Mouse (Mus musculus) CD8-positive naive resting alpha-beta T cell, adult 57 days (primary cell): ENCODE measurements around the gene Dmpk. TPM values are rescaled to one million over a fixed set of nuclear protein-coding genes. Genes with fewer than 3 reads are reported as not detected.

Experiments used
- total RNA-seq: library from RNA; stranded (reverse); gene quantifications from one replicate; pipeline ENCODE4 v1.2.4, GENCODE M21; 2023

Dmpk gene
- 1.5 TPM for total RNA-seq

DNA sequence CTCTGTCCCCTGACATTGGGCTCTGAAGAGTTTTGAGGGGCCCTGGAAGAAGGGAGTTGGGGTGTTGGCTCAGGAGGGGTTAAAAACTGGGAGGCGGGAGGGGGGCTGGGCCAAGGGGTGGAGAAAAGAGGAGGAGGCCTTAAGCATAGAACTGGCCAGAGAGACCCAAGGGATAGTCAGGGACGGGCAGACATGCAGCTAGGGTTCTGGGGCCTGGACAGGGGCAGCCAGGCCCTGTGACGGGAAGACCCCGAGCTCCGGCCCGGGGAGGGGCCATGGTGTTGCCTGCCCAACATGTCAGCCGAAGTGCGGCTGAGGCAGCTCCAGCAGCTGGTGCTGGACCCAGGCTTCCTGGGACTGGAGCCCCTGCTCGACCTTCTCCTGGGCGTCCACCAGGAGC, at the start of gene Dmpk:
Dmpk (plus strand) TSS at position 149 of the 400 bp plus-strand sequence.

DNA sequence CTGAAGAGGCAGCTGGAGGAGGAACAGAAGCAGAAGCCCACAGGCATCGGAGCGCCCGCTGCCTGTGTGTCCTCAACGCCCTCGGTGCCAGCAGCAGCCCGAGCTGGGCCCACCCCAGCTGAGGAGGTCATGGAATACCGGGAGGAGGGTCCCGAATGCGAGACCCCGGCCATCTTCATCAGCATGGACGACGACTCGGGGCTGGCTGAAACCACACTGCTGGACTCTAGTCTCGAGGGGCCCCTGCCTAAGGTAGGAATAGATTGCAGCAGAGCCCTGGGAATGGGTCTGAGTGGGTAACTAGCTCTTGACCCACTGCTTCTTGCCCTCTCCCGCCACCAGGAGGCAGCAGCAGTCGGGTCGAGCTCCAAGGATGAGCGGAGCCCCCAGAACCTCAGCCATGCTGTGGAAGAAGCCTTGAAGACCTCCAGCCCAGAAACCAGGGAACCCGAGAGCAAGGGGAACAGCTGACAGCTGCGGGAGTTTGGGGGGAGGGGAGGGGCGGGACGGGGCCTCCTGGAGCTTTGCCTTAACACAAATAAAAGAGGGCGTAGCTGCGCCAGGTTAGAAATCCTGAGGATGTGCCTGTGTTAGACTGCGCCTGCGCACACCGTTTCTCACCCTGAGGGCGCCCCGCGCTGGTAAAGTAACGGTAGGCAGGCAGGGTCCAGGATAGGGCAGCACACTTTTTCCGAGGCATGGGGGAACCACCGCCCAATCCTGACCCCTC, 29.4 kb upstream of the Dmpk start, which contains the start of gene Rsph6a:
Rsph6a (plus strand) TSS at position 644 of the 730 bp plus-strand sequence.

DNA sequence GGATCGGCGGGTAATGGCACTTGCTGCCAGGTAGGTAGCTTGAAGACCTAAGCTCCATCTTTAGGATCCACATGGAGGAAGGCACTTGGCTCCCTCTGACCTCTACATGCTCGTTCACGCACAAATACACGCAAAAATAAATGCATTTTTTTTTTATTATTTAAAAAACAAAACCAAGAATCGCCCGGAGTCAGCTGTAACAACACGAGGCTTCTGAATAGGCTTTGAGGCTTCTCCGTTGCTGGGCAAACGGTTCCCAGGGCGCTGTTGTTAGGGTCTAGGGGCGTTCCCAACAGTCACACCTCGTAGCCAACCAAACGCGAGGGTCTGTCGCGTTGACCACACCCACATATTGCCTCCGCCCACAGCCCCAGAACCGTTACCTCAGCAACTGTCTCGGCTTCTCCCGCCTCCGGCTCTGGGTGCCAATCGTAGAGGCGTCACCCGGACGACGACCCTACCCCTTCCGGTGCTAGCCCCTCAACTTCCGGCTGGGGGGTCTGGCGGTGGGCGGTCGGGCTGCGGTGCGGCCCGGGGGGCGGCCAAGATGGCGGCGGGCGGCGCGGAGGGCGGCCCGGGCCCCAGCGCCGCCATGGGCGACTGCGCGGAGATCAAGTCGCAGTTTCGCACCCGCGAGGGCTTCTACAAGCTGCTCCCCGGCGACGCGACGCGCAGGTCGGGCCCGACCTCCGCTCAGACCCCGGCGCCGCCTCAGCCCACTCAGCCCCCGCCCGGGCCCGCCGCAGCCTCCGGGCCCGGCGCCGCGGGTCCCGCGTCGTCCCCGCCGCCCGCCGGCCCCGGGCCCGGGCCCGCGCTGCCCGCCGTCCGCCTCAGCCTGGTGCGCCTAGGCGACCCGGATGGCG, 7.7 kb upstream of the Dmpk start, which contains the start of gene Dmwd:
Dmwd (plus strand) TSS at position 505 of the 863 bp plus-strand sequence.

DNA sequence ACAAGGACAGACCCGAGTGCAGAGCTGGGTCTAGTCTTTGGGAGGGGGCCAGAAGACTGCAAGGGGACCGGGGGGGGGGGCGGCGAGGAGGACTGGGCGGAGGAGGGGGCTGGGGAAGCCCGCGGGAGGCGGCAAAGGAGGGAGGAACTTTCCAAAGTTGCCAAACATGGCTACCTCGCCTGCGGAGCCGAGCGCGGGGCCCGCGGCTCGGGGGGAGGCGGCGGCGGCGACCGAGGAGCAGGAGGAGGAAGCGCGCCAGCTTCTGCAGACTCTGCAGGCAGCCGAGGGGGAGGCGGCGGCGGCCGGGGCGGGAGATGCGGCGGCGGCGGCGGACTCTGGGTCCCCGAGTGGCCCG, 10.8 kb downstream of the Dmpk start, which contains the start of gene Six5:
Six5 (plus strand) TSS at position 124 of the 355 bp plus-strand sequence.

DNA sequence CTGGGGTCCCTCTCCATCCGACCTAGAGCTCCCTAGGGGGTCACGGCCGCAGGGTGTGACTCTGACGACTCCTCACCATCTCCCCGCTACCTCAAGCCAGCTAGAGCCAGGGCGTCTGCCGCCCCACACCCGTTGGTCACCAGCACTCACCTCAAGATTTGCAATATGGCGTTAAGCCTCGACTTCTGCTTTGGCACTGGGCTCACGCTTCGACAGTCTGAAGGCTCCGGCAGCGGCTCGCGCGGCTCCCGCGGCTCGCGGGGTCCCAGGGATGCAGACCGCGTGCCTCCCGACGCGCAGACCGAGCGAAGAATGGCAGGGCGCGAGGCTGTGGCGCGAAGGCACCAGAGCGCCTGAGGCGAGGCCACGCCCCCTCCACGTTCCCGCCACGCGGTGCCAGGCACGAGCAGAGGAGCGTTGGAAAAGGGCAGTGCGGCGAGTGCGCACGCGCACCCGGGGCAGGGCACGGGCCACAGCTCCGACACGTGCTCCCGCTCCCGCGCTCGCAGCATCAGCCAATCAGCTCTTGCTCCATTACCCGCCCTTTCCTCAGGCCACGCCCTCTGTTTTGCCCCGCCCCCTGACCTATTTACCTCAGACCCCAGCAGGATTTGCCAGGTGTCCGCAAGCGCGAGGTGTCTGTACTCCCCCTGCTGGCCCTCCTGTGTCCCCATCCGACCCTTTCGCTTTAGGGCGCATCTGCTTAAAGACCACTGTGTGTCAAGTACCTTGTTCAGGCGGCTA, 34.6 kb downstream of the Dmpk start, which contains the start of gene Gm4969:
Gm4969 (minus strand) TSS at position 341 of the 744 bp plus-strand sequence.

DNA sequence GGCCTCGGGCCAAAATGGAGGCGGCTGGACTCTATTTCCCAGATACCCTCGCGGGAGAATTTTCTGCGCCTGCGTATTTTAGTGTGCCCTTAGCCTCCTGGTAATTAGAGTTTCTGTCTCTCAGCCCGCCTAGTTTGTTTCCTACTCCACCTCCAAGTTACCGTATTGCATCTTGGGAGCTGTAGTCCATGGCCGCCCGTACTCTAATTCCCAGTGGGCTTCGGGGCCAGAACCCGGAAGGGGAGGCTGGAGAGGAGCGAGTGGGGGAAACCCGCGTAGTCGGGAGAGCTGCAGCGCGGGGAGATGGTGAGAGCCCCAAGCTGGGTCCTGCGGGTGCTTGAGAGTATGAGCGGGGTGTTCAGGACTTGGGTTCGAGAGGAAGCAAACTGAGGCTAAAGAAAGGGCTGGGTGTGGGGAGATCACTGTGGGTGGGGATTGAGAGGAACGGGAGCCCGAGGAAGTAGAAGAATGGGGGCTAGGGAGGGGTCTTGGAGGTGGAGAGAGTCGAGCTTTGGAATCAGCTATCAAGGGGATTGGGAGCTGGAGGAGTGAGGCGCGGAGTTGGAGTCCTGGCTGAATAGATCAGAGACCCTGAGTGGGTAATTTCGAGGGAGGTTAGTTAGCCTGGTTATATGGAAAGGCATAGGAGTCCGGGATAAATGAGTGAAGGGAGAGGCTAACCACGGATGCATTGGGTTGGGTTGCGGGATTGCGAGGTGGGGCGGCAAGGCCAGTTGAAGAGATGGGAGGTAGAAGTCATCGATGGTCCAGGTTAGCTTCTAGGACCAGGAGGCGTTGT, 36.2 kb downstream of the Dmpk start, which contains the start of gene Fbxo46:
Fbxo46 (plus strand) TSS at position 229 of the 799 bp plus-strand sequence.

Other genes starting within 250 kb of the Dmpk start
- not detected for gene Mill2, start 243.9 kb upstream of the Dmpk start, total RNA-seq
- 9.7 TPM for gene Pglyrp1, start 212.5 kb upstream of the Dmpk start, total RNA-seq
- gene Ccdc61, start 173.4 kb upstream of the Dmpk start, total RNA-seq, result 20.6 TPM
- not detected for gene Nova2, start 158.0 kb upstream of the Dmpk start, total RNA-seq
- not detected for gene Nanos2, start 96.4 kb upstream of the Dmpk start, total RNA-seq
- 1.7 TPM for gene Mypop, start 92.6 kb upstream of the Dmpk start, total RNA-seq
- gene Irf2bp1, start 79.8 kb upstream of the Dmpk start, total RNA-seq, result 29.4 TPM
- not detected for gene Foxa3, start 60.3 kb upstream of the Dmpk start, total RNA-seq
- gene Sympk, start 59.5 kb upstream of the Dmpk start, total RNA-seq, result 95.9 TPM
- gene Rsph6a, start 29.2 kb upstream of the Dmpk start, total RNA-seq, result 0.34 TPM
- gene Dmwd, start 7.6 kb upstream of the Dmpk start, total RNA-seq, result 1.5 TPM
- 0.83 TPM for gene Six5, start 10.7 kb downstream of the Dmpk start, total RNA-seq
- gene Gm4969, start 34.5 kb downstream of the Dmpk start, total RNA-seq, result not detected
- gene Fbxo46, start 36.0 kb downstream of the Dmpk start, total RNA-seq, result 23.1 TPM
- gene Qpctl, start 65.4 kb downstream of the Dmpk start, total RNA-seq, result 11.3 TPM
- 88.9 TPM for gene Snrpd2, start 65.9 kb downstream of the Dmpk start, total RNA-seq
- gene Gipr, start 82.3 kb downstream of the Dmpk start, total RNA-seq, result not detected
- gene Eml2, start 92.6 kb downstream of the Dmpk start, total RNA-seq, result 15.5 TPM
- not detected for gene Gpr4, start 128.7 kb downstream of the Dmpk start, total RNA-seq
- 51.9 TPM for gene Opa3, start 144.5 kb downstream of the Dmpk start, total RNA-seq
- 296 TPM for gene Vasp, start 188.0 kb downstream of the Dmpk start, total RNA-seq
- gene Ppm1n, start 196.2 kb downstream of the Dmpk start, total RNA-seq, result 2.3 TPM
- gene Rtn2, start 198.8 kb downstream of the Dmpk start, total RNA-seq, result not detected
- 1,017 TPM for gene Fosb, start 226.2 kb downstream of the Dmpk start, total RNA-seq